Mouse (Mus musculus): ENCODE measurements around the gene Etfdh.
"Not testable (repeated sequence)": the region's sequence is repeated elsewhere in the genome, so short reads cannot be mapped to it uniquely, and the experiment has no call there.

The Etfdh gene

GRCm38 (mm10) chr3:79576468-79576816 lies 52.9 kb downstream of the Etfdh start:
- DNase-seq = no peak

GRCm38 (mm10) chr3:79575576-79576467 lies 53.5 kb downstream of the Etfdh start:
- peak; percentile 57 to 65 for DNase-seq

GRCm38 (mm10) chr3:79574336-79574735 lies 55.0 kb downstream of the Etfdh start:
- DNase-seq = no peak

GRCm38 (mm10) chr3:79573376-79573775 lies 55.9 kb downstream of the Etfdh start:
- DNase-seq = not testable (repeated sequence)

- DNase-seq = no peak
Observed at GRCm38 (mm10) chr3:79572399-79572798, 56.9 kb downstream of the Etfdh start.

- no peak for DNase-seq
Observed at GRCm38 (mm10) chr3:79569351-79569681, 60.0 kb downstream of the Etfdh start.

GRCm38 (mm10) chr3:79568629-79569350 lies 60.5 kb downstream of the Etfdh start:
- DNase-seq = no peak

GRCm38 (mm10) chr3:79567703-79568362 lies 61.5 kb downstream of the Etfdh start, which contains the start of gene Fnip2:
Gene Fnip2 (minus strand): TSS chr3:79567796.
- DNase-seq = peak; percentile 89 to 94

- DNase-seq = no peak
Observed at GRCm38 (mm10) chr3:79566716-79567691, 62.3 kb downstream of the Etfdh start.

GRCm38 (mm10) chr3:79564875-79565606 lies 64.3 kb downstream of the Etfdh start:
- peak; percentile 86 to 89 for DNase-seq

- no peak for DNase-seq
Observed at GRCm38 (mm10) chr3:79563511-79563910, 65.8 kb downstream of the Etfdh start.

- no peak for DNase-seq
Observed at GRCm38 (mm10) chr3:79561784-79562715, 67.2 kb downstream of the Etfdh start.

GRCm38 (mm10) chr3:79560555-79560954 lies 68.7 kb downstream of the Etfdh start:
- peak; percentile 66 to 85 for DNase-seq

- DNase-seq = peak; percentile 79 to 91
Observed at GRCm38 (mm10) chr3:79559773-79560045, 69.6 kb downstream of the Etfdh start.

- DNase-seq = peak; percentile 88 to 91
Observed at GRCm38 (mm10) chr3:79559021-79559772, 70.1 kb downstream of the Etfdh start.

- no peak for DNase-seq
Observed at GRCm38 (mm10) chr3:79555061-79555460, 74.2 kb downstream of the Etfdh start.
